Mouse (Mus musculus): ENCODE results near the gene Vamp1. TPM values are rescaled to one million over a fixed set of nuclear protein-coding genes. Genes with fewer than 3 reads are reported as not detected.
A peak's percentile ranks its signal among the peaks of the same experiment; 100 is the strongest.
"Not testable (repeated sequence)": the region's sequence is repeated elsewhere in the genome, so short reads cannot be mapped to it uniquely, and the experiment has no call there.

Gene Vamp1
- polyA plus RNA-seq, 1 experiment from 2014 or later = 4.4 TPM

- no peaks in the 10 kb centered on the region for H3K36me3 ChIP-seq
- peaks cover 17% of the 10 kb centered on the region; the same call in 1 of the 2 replicates for H3K27me3 ChIP-seq (replicated peaks)
- peak overlapping the region; percentile 63 for H3K4me2 ChIP-seq
- 0 out of 2 replicates have a peak overlapping the region, but pooled peaks have one; percentile 19 for H3K4me3 ChIP-seq
- ATAC-seq (ENCODE audit: extremely low read depth, insufficient number of reproducible peaks, low FRiP score, low TSS enrichment) = peak; percentile 69; the same call in 1 of the 2 replicates
- H3K4me1 ChIP-seq = peaks cover 6% of the 10 kb centered on the region; the same call in 1 of the 2 replicates
- 18% methylated on average over 17 of the region's 17 CpGs for WGBS
- H3K9ac ChIP-seq = peak overlapping the region; percentile 57
- no peak overlapping the region for H3K27ac ChIP-seq (replicated peaks)
- H3K9me3 ChIP-seq = no peaks in the 10 kb centered on the region
Measured at GRCm38 (mm10) chr6:125271455-125272227, 56.3 kb downstream of the Vamp1 start.

- WGBS = 66% methylated on average over 10 of the region's 10 CpGs
- Histone ChIP-seq H3K4me3 (no peak overlapping the region), H3K4me2 (no peak overlapping the region), H3K27me3 (replicated peaks) (peaks cover 18% of the 10 kb centered on the region; the same call in 1 of the 2 replicates), H3K9me3 (no peaks in the 10 kb centered on the region), H3K27ac (replicated peaks) (no peak overlapping the region), H3K9ac (no peak overlapping the region), H3K4me1 (peaks cover 6% of the 10 kb centered on the region; the same call in 1 of the 2 replicates), H3K36me3 (no peaks in the 10 kb centered on the region)
- no peak for ATAC-seq (ENCODE audit: extremely low read depth, insufficient number of reproducible peaks, low FRiP score, low TSS enrichment)
Measured at GRCm38 (mm10) chr6:125272228-125272785, 57.0 kb downstream of the Vamp1 start.

- WGBS = 52% methylated on average over 15 of the region's 15 CpGs
- Histone ChIP-seq H3K4me3 (no peak overlapping the region), H3K9ac (no peak overlapping the region), H3K36me3 (no peaks in the 10 kb centered on the region), H3K4me2 (no peak overlapping the region), H3K9me3 (no peaks in the 10 kb centered on the region), H3K27me3 (replicated peaks) (peaks cover 22% of the 10 kb centered on the region; the same call in 1 of the 2 replicates), H3K27ac (replicated peaks) (no peak overlapping the region), H3K4me1 (peaks cover 6% of the 10 kb centered on the region; the same call in 1 of the 2 replicates)
- no peak for ATAC-seq (ENCODE audit: extremely low read depth, insufficient number of reproducible peaks, low FRiP score, low TSS enrichment)
Measured at GRCm38 (mm10) chr6:125274841-125275563, 59.7 kb downstream of the Vamp1 start.

- H3K27me3 ChIP-seq (replicated peaks) = 0 out of 2 replicates have a peak, but pooled peaks cover 13% of the 10 kb centered on the region
- 54% methylated on average over 8 of the region's 8 CpGs for whole genome bisulfite sequencing
- ATAC-seq (ENCODE audit: extremely low read depth, insufficient number of reproducible peaks, low FRiP score, low TSS enrichment) = no peak
- no peaks in the 10 kb centered on the region for H3K36me3 ChIP-seq
- H3K9me3 ChIP-seq = no peaks in the 10 kb centered on the region
- no peak overlapping the region for H3K4me2 ChIP-seq
- H3K27ac ChIP-seq (replicated peaks) = no peak overlapping the region
- H3K9ac ChIP-seq = no peak overlapping the region
- H3K4me1 ChIP-seq = no peaks in the 10 kb centered on the region
- H3K4me3 ChIP-seq = no peak overlapping the region
Measured at GRCm38 (mm10) chr6:125279729-125280128, 64.4 kb downstream of the Vamp1 start.

DNA sequence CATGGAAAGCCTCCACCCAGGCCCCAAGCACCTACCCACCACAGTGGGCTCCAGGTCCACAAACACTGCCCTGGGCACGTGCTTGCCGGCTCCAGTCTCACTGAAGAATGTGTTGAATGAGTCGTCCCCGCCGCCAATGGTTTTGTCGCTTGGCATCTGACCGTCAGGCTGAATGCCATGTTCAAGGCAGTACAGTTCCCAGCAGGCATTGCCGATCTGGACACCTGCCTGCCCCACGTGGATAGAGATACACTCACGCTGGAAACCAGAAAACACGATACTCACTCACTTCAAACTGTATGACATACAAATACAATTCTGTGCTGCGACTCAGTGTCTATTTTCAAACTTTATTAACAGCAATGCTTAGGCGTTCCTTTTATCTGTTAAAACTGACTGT is 67.4 kb downstream of the Vamp1 start:
- H3K4me2 ChIP-seq; H3K27me3 ChIP-seq (replicated peaks); H3K36me3 ChIP-seq; H3K4me1 ChIP-seq; H3K27ac ChIP-seq (replicated peaks); H3K9ac ChIP-seq; ATAC-seq (ENCODE audit: extremely low read depth, insufficient number of reproducible peaks, low FRiP score, low TSS enrichment); H3K9me3 ChIP-seq; H3K4me3 ChIP-seq: not testable (repeated sequence)
- WGBS = 86% methylated on average over 13 of the region's 13 CpGs

DNA sequence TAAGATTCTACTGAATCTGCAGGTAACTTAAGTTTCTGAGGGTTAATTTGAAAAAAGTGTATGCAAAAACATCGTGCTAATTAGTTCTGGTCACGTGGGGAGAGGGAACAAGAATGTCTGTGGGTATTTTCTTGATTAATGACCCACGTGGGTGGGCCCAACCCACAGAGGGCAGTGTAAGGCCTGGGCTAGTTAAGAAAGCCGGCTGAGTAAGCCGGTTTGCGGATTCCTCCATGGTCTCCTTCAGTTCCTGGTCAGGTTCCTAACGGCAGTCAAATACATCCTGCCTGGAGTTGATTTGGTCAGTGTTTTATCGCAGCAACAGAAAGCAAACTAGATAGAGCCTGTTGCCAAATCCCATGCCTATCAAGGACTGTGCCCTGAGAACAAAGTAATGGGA is 68.9 kb downstream of the Vamp1 start:
- no peak for ATAC-seq (ENCODE audit: extremely low read depth, insufficient number of reproducible peaks, low FRiP score, low TSS enrichment)
- H3K9ac ChIP-seq = no peak overlapping the region
- H3K27ac ChIP-seq (replicated peaks) = no peak overlapping the region
- 0 out of 2 replicates have a peak, but pooled peaks cover 3% of the 10 kb centered on the region for H3K27me3 ChIP-seq (replicated peaks)
- H3K9me3 ChIP-seq = no peaks in the 10 kb centered on the region
- H3K36me3 ChIP-seq = no peaks in the 10 kb centered on the region
- H3K4me3 ChIP-seq = no peak overlapping the region
- 45% methylated on average over 8 of the region's 8 CpGs for WGBS
- H3K4me1 ChIP-seq = no peaks in the 10 kb centered on the region
- H3K4me2 ChIP-seq = no peak overlapping the region

DNA sequence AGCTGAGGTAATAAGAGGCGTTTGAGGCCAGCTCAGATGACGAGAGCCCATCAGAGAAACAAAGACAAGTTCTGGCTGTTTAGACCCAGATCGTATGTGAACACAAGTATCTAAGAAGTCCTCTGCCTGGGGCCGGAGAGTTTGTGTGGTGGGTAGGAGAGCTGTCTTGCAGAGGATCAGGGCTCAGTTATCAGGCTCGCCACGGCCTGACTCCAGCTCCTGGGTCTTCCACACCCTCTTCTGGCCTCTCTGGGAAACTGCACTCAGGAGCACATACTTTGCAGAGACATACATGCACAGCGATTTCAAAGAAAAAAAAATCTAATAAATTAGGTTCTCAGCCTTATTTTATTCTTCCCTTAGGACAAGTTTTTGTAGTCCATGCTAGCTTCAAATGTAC is 69.4 kb downstream of the Vamp1 start:
- Histone ChIP-seq H3K27ac (replicated peaks) (no peak overlapping the region), H3K4me1 (no peaks in the 10 kb centered on the region), H3K9ac (no peak overlapping the region), H3K27me3 (replicated peaks) (0 out of 2 replicates have a peak, but pooled peaks cover 5% of the 10 kb centered on the region), H3K9me3 (no peaks in the 10 kb centered on the region), H3K4me2 (no peak overlapping the region), H3K36me3 (no peaks in the 10 kb centered on the region), H3K4me3 (no peak overlapping the region)
- ATAC-seq (ENCODE audit: extremely low read depth, insufficient number of reproducible peaks, low FRiP score, low TSS enrichment) = no peak
- WGBS = 86% methylated on average over 7 of the region's 7 CpGs

DNA sequence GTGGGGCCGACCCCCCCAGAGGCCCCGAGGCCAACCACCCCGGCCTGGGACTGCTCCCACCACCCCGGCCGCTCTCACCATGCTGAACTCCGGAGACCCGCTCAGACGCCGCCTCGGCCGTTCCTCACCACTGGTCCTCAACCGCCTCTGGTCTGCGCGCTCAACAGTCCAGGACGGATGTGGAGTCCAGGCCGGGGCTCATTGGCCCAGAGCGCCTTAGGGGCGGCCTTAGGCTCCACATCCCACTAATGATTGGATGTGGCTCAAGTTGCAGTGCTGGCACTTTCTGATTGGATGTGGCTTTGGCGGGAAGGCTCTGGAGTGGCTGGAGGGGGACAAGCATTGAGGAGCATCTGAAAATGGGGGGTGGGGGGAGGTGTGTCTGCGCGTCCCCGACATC is 70.5 kb downstream of the Vamp1 start, which contains the start of gene Tuba3a:
Tuba3a (minus strand) TSS at position 153 of the 400 bp plus-strand sequence.
- H3K36me3 ChIP-seq = no peaks in the 10 kb centered on the region
- ATAC-seq (ENCODE audit: extremely low read depth, insufficient number of reproducible peaks, low FRiP score, low TSS enrichment) = no peak
- H3K9ac ChIP-seq = no peak within 1 kb of the TSS
- no peaks in the 10 kb centered on the region for H3K4me1 ChIP-seq
- H3K4me2 ChIP-seq = no peak within 1 kb of the TSS
- no peaks in the 10 kb centered on the region for H3K9me3 ChIP-seq
- H3K27me3 ChIP-seq (replicated peaks) = 0 out of 2 replicates have a peak, but pooled peaks cover 6% of the 10 kb centered on the region
- WGBS = 89% methylated on average over 22 of the region's 22 CpGs
- no peak within 1 kb of the TSS for H3K4me3 ChIP-seq
- no peak within 1 kb of the TSS for H3K27ac ChIP-seq (replicated peaks)

DNA sequence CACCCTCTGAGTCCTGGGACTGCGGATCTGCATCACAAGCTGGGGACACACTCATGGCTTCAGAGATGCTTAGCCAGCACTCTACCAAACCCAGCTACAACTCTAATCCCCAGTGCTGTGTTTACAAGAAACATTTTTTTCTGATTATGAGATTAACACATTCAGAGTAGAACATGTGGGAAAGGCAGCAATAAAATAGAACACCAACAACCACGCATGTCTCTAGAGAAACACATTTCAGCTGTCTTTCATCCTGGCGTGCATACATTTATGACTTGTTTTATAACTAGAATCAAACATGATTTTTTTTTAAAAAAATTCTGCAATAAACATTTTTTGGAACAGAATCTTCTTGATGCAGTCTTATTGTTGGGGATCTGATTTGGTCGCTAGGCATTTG is 71.6 kb downstream of the Vamp1 start:
- 84% methylated on average over 4 of the region's 4 CpGs for whole genome bisulfite sequencing
- Histone ChIP-seq H3K4me2 (no peak overlapping the region), H3K4me1 (no peaks in the 10 kb centered on the region), H3K27ac (replicated peaks) (no peak overlapping the region), H3K9me3 (no peaks in the 10 kb centered on the region), H3K9ac (no peak overlapping the region), H3K4me3 (no peak overlapping the region), H3K36me3 (no peaks in the 10 kb centered on the region), H3K27me3 (replicated peaks) (0 out of 2 replicates have a peak, but pooled peaks cover 6% of the 10 kb centered on the region)
- ATAC-seq (ENCODE audit: extremely low read depth, insufficient number of reproducible peaks, low FRiP score, low TSS enrichment) = no peak

GRCm38 (mm10) chr6:125288730-125289129 is 73.4 kb downstream of the Vamp1 start:
- Histone ChIP-seq H3K4me1 (no peaks in the 10 kb centered on the region), H3K9ac (no peak overlapping the region), H3K27ac (replicated peaks) (no peak overlapping the region), H3K9me3 (no peaks in the 10 kb centered on the region), H3K4me3 (no peak overlapping the region), H3K4me2 (no peak overlapping the region), H3K27me3 (replicated peaks) (0 out of 2 replicates have a peak, but pooled peaks cover 6% of the 10 kb centered on the region), H3K36me3 (no peaks in the 10 kb centered on the region)
- ATAC-seq (ENCODE audit: extremely low read depth, insufficient number of reproducible peaks, low FRiP score, low TSS enrichment) = no peak
- 52% methylated on average over 5 of the region's 5 CpGs for WGBS

DNA sequence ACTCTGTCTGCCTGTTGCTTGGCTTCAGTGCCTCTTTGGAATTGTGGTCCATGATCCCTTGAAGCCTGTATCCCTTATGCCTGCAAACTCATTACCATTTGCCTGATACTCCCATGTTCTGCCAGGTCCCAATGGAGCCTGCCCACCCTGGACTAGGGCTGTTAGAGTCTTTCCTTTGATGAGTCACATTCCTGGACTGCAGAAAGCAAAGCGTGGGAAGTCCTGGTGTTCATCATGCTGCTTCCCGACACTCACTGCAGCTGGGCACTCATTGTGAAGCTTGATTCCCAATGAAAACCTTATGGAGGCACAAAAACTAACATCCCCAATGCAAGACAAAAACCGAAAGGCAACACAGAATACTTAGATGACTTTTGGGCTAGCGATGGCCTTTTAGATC is 76.0 kb downstream of the Vamp1 start:
- no peak for ATAC-seq (ENCODE audit: extremely low read depth, insufficient number of reproducible peaks, low FRiP score, low TSS enrichment)
- H3K4me2 ChIP-seq = no peak overlapping the region
- H3K4me1 ChIP-seq = no peaks in the 10 kb centered on the region
- 60% methylated on average over 4 of the region's 4 CpGs for WGBS
- H3K36me3 ChIP-seq = no peaks in the 10 kb centered on the region
- H3K27ac ChIP-seq (replicated peaks) = no peak overlapping the region
- no peak overlapping the region for H3K9ac ChIP-seq
- H3K4me3 ChIP-seq = no peak overlapping the region
- 0 out of 2 replicates have a peak, but pooled peaks cover 6% of the 10 kb centered on the region for H3K27me3 ChIP-seq (replicated peaks)
- no peaks in the 10 kb centered on the region for H3K9me3 ChIP-seq
